Mouse (Mus musculus) adrenal gland, adult 18-20 months (tissue): ENCODE results near the gene Rpusd4. TPM values are rescaled to one million over a fixed set of nuclear protein-coding genes. Genes with fewer than 3 reads are reported as not detected.

Experiments
- DNase-seq, 2 experiments: peaks; one replicate each; pipeline ENCODE4 v3.0.0; 2021 to 2022; ENCODE audit warnings: low spot score in 2 of 2
- long read RNA-seq, 2 experiments: library from polyadenylated mRNA; stranded (forward); transcript quantifications; one replicate each; pipeline ENCODE4 v2.0.0; 2021
- total RNA-seq, 2 experiments: library from RNA; stranded (reverse); gene quantifications; 1 replicate in 1 of 2; 2 replicates in 1 of 2; pipeline ENCODE4 v1.2.3; 2021

Rpusd4 gene
- total RNA-seq, result 10 to 100 TPM; 17.8 to 19.1 TPM
- long read RNA-seq, experiment 1, transcript Rpusd4-201 (7 exons, 1,821 nt), result major isoform, 12 of 14 reads
- long read RNA-seq, experiment 1, partial matches to known transcripts, result 1 of 14 reads
- long read RNA-seq, experiment 1, other reads (novel, unspliced or antisense), result 1 of 14 reads
- long read RNA-seq, experiment 2, transcript Rpusd4-201 (7 exons, 1,821 nt), result major isoform, 35 of 44 reads
- long read RNA-seq, experiment 2, partial matches to known transcripts, result 2 of 44 reads
- long read RNA-seq, experiment 2, other reads (novel, unspliced or antisense), result 7 of 44 reads

DNA sequence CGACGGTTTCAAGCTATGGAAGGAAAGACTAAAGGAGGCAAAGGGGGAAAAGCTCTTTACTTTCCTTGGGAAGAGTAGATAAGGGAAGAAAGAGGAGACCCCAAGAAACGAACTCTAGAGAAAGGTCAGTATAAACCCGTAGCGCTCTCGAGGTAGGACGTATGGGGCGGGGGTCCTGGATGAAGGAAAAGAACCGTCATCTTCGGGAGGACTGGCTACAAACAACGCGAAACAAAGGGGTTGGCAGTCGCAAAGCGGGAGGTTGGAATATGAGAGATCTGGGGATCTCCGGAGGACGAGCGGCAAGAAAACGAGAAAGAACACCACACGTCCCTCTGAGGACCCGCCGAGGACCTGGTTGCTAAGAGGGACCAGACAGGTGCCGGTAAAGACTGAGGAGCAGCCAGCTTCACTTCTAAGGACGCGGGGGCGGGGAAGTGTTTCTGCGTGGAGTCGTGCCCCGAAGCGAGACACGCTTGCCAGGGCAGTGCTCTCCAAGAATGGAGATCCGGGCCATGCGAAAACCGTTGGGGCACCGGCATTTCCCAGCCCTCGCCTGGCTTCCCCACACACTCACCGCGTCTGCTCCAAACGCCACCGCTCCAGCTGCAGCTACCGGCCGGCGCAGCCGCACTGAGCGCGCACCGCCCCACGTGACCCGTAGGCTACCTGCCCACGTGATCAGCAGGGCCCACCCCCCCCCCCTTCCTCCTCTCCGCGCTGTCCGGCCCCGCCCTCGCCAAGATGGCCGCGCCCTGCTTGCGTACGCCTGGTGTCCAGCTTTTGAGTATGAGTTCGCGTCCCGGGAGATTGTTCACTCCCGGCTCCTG lies at the start of gene Rpusd4, which contains the start of gene Fam118b:
TSS of gene Rpusd4 (plus strand) at position 720 of the 830 bp plus-strand sequence.
TSS of gene Fam118b (minus strand) at position 660 of the 830 bp plus-strand sequence.
- peak; percentile 89 to 90 for DNase-seq

DNA sequence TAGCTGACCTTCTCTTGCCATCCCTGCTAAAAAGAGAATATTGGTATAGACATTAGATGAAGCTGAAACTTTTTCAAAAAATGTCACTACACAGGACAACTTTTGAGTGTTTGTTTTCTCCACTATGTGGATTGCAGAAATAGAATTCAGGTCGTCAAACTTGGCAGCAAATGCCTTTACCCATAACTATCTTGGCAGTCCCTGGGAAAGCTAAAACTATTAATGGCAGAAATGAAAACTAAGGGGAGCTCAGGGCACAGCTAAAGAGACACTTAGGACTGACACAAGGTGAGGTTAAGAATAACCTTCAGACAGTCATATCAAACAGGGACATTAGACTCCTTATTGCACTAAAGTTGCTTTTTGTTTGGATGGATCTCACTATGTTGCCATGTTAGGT lies 49.7 kb upstream of the Rpusd4 start:
- DNase-seq, result no peak

DNA sequence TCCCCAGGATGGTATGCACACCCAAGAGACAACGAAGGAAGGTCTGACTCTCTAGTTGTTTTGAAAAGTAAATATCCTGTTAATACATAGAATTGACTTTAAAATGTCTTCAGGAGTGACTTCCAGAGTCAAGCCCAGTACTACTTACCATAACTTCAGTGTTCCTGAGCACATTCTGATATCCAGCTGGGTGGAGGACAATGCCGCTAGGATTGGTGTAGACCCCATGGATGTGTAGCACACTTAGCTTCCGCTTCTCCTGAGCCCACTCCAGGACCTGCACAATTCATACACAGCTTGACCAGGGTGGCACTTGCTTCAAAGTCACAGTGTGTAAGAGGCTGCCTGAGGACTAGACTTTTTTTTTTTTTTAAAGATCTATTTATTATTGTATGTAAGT lies 44.2 kb upstream of the Rpusd4 start:
- DNase-seq, result no peak

DNA sequence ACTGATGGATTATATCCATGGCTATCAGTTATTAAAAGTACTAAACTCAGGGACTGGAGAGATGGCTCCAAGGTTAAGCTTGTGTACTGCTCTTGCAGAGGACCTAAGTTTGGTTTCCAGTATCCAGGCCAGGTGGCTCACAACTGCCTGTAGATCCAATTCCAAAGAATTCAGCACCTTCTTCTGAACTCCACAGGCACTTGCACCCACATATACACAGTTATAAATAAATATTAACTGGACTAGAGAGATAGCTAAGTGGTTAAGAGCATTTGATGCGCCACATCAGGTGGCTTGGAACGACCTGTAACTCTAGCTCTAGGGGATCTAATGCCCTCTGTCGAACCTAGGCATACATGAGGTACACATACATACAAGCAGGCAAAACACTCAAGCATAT lies 39.0 kb upstream of the Rpusd4 start:
- no peak for DNase-seq

DNA sequence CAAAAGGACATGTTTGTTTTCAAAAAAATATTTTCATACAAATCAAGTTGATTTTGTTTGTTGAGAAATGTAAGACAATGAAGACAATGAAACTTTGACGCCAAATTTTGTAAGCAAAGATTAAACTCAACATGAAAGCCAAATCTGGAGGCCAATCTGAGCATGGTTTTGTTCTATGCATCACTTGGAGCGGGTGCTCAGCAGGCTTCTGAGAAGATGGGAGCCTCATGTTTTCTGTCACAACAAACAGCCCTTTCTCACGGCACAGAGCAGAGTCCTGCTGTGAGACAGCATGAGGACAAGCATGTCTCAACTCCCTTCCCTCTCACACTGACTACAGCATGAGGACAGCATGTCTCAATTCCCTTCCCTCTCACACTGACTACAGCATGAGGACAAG lies 31.7 kb upstream of the Rpusd4 start:
- no peak for DNase-seq

DNA sequence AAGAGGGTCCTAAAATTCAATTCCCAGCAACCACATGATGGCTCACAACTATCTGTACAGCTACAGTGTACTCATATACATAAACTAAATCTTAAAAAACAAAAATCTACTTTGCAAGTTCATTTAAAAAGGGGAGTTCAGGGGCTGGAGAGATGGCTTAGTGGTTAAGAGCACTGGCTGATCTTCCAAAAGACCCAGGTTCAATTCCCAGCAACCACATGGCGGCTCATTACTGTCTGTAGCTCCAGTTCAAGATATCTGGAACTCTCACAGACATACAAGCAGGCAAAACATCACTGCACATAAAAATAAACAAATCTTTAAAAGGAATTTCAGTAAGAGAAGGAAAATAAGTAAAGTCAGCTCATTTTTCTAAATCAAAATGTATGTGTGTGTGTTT lies 29.3 kb upstream of the Rpusd4 start:
- DNase-seq, result no peak

DNA sequence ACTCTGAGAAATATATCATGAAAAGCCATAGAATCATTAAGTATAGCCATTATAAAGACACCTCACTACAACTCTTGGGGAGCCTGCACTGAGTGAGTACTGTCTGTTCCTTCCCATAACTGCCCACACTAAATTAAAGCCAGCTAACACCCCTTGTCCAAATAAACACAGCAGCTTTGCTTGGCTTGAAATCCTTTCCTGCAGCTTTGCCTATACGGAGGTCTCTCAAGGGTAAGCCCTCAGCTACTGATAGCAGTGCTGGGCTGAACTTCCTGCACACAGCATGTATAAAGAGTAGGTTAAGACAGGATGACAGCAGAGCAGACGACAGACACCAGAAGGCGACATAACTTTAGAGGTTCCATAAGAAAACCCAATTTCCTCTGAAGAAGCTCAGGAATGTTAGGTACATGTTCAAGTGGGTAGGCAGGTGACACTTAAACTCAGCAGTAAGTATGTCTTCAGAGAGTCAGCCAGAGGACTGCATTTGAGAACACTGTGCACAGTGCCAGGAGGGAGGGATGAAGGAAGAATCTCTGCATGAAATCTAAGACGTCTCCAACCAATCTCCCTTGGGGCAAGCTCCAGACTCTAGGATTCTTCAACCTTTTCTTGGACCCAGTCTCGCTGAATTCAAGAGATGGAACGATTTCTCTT lies 28.6 kb upstream of the Rpusd4 start:
- no peak for DNase-seq

DNA sequence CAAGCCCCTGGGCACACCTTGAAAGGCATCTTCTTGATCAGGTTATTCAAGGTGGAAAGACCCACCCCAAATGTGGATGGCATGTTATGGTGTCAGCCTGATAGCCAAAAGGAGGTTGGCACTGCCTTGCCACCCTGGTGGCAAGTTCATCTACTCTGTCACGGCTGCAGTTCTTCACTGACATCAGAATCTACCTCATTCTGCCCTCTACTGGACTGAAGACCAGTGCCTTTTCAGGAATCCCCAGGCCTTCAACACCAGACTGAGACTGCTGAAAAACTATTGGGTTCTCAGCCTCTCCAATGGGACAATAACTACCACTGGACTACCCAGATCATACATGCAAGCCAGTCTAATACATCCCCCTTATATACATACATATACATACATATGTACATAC lies 27.9 kb upstream of the Rpusd4 start:
- DNase-seq, result no peak

DNA sequence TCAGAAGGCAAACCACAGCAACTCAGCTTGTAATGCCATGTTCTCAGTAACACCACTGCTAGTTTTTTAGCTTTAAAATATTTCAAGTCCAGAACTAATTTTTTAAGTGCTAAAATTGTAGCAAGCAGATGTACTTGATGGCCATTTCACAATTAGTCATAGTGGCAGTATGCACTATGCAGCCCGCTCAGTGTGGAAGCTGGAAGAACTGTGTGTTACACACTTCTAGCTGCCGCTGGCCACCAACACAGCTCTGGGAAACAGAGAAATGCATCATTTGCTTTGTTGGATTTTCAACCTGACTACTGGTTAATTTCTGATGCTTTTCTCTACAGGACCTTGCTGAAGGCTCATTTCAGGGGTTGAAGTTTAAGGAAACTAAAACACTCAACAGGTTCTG lies 20.3 kb upstream of the Rpusd4 start:
- no peak for DNase-seq

DNA sequence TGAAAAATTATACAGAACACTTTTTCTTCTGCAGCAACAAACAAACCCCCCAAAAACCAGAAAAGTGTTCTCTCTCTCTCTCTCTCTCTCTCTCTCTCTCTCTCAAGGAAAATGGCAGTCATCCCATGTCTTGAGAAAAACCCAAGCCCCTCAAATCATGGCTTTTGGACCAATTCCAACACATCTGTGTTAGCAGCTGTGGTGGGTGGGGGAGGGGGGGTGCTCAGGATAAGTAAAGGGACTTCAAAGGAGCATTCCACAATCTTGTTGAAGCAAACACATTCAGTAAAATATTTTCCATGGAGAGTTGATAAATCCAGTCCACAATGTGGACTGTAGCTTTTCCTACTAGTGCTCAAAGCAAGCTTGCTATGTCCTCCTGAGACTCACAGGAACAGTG lies 18.2 kb upstream of the Rpusd4 start:
- DNase-seq, result no peak

DNA sequence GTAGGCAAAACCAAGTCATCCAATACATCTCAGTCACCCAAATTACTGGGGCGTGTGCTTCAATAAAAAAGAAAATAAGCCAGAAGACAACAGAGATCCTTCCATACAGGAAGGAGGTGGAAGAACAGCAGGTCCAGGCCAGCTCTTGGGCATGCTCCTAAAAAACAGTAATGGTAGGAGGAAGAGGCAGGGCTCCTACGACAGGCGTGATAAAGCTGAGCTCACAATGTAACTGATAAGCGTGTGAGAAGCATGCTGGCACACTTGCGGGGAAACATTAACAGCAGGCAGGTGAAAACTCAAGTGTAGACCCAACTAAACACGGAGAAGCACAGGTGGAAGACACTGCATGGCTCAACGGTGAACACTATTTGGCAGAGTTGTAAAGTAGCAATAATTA lies 10.3 kb upstream of the Rpusd4 start:
- DNase-seq, result no peak

DNA sequence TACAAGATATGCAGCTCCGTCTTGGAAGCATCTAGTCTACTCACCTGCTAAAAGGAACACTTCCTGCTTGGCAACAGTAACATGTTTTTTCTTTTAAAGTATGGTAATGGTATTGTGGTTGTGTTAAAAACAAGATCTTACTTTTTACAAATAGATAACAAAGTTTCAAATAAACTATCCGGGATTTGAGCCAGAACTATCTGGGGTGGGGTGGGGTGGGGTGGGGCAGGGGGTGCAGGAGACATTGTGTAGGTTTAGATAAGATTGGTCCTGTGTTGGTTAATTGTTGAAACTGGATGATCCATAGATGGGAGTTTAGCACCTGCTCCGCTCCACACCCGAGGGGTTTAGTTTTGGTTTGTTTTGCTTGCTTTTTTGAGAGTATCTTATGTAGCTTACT lies 5.2 kb upstream of the Rpusd4 start:
- no peak for DNase-seq

DNA sequence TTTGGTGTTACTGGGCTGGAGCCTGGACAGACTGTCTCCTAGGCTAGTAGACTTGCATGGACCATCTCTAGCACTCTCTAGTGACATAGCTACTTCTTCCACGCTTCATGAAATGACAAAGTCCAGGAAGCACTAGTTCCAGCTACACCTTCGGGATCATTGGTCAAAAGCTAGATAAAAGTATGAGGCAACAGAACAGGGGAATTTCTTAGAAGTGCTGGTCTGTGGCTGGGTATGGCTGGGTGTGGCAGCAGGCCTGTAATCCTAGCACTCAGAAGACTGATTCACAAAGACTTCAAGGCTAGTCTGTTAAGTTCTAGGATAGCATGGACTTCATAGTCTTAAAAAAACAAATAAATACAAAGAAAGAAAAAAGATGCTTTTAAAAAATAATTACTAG lies 4.2 kb upstream of the Rpusd4 start:
- no peak for DNase-seq

DNA sequence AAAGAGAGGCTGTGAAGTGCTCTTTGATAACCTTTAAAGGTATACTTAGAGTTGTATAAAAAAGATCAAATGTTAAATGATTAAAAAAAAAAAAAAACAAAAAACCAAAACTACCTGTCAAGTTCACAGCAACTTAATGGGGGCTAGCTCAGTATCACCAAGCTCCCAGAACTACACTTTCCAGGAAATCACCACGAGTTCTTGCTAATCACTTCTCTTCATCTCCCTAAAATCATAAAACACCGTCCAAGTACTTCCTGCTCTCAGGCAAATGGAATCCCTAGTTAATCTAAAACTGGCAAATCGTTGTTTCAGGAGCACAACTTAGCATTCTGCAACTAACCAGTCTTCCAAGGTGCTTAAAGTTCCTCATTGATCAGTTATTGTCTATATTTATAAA lies 3.2 kb upstream of the Rpusd4 start:
- no peak for DNase-seq

DNA sequence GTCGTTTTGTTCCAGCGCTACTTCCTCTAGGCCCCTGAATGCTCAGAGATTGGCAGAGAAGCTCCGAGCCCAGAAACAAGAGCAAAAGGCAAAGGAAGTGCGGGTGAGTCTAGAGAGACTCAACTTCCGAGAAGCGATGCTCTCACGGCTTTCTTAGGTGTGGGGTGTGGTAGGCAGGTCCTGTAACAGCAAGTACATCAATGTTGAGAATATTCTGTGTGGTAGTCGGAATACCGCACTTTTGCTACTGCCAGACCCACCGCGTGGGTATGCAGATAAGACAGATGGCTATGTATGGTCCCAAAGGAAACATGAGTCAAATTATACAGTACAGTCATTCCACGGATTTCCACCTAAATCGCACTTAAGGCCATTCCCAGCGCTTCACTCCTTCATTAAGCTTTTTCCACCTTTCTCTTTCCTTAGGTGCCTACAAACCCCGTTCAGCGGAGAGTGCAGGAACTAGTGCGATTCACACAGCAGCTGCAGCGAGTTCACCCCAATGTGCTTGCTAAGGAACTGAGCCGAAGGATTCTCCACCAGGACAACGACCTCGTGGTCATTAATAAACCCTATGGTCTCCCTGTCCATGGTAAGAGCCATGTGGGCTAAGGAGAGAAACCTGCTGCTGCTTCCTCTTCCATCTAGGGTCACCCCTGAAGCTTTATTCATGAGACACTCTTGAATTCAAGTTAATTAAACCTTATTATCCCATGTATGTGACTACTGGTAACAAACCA lies 481 bp downstream of the Rpusd4 start:
- DNase-seq, result no peak

DNA sequence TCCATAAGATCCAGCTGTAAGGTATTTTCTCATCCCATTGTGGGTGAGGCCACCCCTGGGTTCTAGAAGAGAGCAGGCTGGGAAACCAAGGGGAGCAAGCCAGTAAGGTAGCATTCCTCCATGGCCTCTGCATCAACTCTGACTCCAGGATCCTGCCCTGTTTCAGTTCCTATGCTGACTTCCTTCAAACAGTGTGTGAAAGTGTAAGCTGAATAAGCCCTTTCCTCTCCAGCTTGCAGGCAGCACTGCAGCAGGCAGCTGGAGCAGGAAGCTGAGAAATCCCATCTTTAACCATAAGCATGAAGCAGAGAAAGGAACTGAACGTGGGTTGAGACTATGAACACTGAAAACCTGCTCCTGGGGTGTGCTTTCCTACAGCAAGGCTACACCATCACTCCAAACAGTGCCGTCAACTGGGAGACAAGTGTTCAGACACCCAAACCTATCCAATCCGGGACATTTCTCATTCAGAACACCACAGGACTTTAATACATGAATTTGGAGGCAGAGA lies 10.2 kb downstream of the Rpusd4 start:
- DNase-seq, result no peak

DNA sequence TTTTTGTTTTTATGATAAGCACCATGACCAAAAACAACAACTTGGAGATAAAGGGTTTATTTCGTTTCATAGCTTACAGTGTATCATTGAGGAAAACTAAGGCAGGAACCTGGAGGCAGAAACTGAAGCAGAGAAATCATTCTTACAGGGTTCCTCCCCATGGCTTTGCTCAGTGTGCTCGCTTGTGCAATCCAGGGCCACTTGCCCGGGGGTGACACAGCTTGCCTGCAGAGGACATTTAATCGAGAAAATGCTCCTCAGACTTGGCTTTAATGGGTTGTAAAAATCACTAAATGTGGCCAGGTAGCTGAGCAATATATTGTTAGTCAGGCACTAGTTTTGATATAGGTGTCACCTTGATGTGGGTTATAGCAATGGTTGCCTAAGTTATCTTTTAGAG lies 10.8 kb downstream of the Rpusd4 start:
- DNase-seq, result no peak

DNA sequence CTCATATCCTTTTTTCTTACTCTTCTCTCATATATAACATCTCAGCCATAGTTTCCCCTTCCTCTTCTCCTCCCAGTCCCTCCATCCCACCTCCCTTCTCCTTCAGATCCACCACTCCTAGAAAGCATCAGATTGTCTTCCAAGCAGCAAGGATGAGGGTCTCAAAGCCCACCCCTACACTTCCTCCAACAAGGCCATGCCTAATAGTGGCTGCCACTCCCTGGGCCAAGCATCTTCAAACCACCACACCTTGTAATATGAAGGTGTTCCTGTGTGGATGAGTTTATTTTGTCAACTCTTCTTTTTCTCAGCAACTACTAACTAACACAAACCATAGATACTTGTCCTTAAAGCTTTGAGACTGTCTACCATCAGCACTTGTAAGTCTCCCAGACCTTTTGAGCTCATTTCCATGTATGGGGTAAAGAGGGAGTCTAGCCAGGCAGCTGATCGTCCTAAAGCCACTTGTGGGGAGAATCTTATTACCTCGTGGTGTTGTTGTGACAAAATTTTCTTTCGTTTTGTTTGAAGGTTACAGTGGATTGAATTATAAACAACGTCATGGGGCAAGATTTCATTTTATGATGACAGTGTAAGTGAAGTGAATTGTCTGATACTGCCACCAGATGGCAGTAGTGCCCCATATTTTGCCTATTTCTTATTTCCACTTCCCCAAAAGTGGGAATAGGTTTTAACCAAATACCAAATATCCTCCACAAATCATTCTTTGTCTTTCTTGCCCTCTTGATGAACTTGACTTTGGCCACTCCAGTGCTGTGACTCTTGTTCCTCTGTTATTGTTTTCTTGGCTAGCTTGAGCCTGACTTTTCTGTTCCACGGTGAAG lies 14.6 kb downstream of the Rpusd4 start:
- peak; percentile 47 to 52 for DNase-seq

DNA sequence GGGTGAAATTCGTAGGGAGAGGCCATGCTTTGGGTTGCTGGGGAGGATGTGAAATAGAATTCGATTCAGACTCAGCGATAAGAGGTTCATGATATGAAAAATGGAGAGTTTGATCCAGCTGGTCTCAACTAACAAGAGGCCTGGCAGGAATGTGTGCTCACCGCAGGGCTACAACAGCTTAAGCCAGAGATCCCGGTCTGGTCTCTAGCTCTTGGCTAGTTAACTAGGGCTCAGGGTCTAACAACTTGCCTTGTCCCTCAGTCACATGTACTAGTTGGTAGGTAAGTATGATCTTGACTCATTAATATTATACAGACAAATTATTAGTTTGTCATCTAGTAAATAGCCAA lies 15.2 kb downstream of the Rpusd4 start:
- no peak for DNase-seq

DNA sequence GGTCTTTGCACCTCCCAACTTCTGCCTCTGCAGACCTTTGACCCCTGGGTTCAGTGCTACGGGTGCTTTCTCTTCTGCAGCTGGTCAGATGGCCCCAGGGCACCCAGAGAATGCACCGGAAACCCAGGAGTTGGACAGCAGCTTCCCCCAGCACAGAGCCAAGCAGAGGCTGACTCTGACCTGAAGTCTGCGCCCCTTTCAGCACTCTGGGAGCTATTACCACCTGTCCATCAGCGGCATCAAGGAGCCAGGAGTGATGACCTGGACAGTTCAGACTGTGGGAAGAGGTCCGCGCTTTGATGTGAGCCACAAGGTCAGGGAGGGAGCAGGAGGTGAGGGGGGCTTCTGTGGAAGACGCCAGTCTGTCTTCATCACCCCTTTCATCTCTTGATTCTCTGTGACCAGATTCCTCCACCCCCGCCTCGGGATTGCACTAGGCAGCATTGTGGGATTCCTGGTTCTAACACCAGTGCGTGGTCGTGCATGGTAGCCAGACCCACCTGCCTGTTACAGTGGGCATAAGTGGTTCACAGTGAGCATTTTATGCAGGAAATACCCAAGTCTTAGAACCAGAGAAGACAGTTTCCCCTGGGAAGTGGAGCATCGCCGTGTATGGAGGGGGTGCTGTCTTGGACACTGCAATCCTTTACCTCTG lies 15.9 kb downstream of the Rpusd4 start:
- DNase-seq, result no peak
